Mouse (Mus musculus): ENCODE data around the gene Kdm4b. TPM values are rescaled to one million over a fixed set of nuclear protein-coding genes. Genes with fewer than 3 reads are reported as not detected.

Gene Kdm4b
- polyA plus RNA-seq, 1 experiment from 2014 or later = 21.3 TPM

Small RNAs within 50 kb of the gene (microRNA-seq; reads per million reads assigned to microRNA genes)
- gene Mir6977 = not detected

Other genes starting within 250 kb of the Kdm4b start
- 69.3 and 75.0 TPM in 2 replicates for gene Hdgfl2, start 246.4 kb upstream of the Kdm4b start, polyA plus RNA-seq (2015; fragmentation: Nextera tagmentation; extraction: Ambion mirVana)
- gene Plin4, start 216.3 kb upstream of the Kdm4b start, polyA plus RNA-seq (2015; fragmentation: Nextera tagmentation; extraction: Ambion mirVana) = 0.11 and 0.23 TPM in 2 replicates
- gene Plin5, start 208.5 kb upstream of the Kdm4b start, polyA plus RNA-seq (2015; fragmentation: Nextera tagmentation; extraction: Ambion mirVana) = 0.48 and 0.57 TPM in 2 replicates
- 0.47 and 0.57 TPM in 2 replicates for gene Lrg1, start 204.1 kb upstream of the Kdm4b start, polyA plus RNA-seq (2015; fragmentation: Nextera tagmentation; extraction: Ambion mirVana)
- 0.81 and 0.99 TPM in 2 replicates for gene Sema6b, start 185.7 kb upstream of the Kdm4b start, polyA plus RNA-seq (2015; fragmentation: Nextera tagmentation; extraction: Ambion mirVana)
- gene Tnfaip8l1, start 163.6 kb upstream of the Kdm4b start, polyA plus RNA-seq (2015; fragmentation: Nextera tagmentation; extraction: Ambion mirVana) = 10.6 and 12.7 TPM in 2 replicates
- 119 and 121 TPM in 2 replicates for gene Mydgf, start 142.1 kb upstream of the Kdm4b start, polyA plus RNA-seq (2015; fragmentation: Nextera tagmentation; extraction: Ambion mirVana)
- gene Dpp9, start 107.2 kb upstream of the Kdm4b start, polyA plus RNA-seq (2015; fragmentation: Nextera tagmentation; extraction: Ambion mirVana) = 33.5 and 35.1 TPM in 2 replicates
- gene Fem1a, start 69.3 kb upstream of the Kdm4b start, polyA plus RNA-seq (2015; fragmentation: Nextera tagmentation; extraction: Ambion mirVana) = 11.7 and 12.8 TPM in 2 replicates
- gene Ticam1, start 49.3 kb upstream of the Kdm4b start, polyA plus RNA-seq (2015; fragmentation: Nextera tagmentation; extraction: Ambion mirVana) = 16.4 and 19.4 TPM in 2 replicates
- gene Plin3, start 33.2 kb upstream of the Kdm4b start, polyA plus RNA-seq (2015; fragmentation: Nextera tagmentation; extraction: Ambion mirVana) = 287 and 364 TPM in 2 replicates
- not detected in 2 replicates for gene Arrdc5, start 25.8 kb upstream of the Kdm4b start, polyA plus RNA-seq (2015; fragmentation: Nextera tagmentation; extraction: Ambion mirVana)
- gene Uhrf1, start 22.7 kb upstream of the Kdm4b start, polyA plus RNA-seq (2015; fragmentation: Nextera tagmentation; extraction: Ambion mirVana) = 103 and 114 TPM in 2 replicates
- 34.4 and 37.3 TPM in 2 replicates for gene Ptprs, start 150.4 kb downstream of the Kdm4b start, polyA plus RNA-seq (2015; fragmentation: Nextera tagmentation; extraction: Ambion mirVana)
- not detected in 2 replicates for gene Znrf4, start 186.4 kb downstream of the Kdm4b start, polyA plus RNA-seq (2015; fragmentation: Nextera tagmentation; extraction: Ambion mirVana)
- 0.98 and 1.4 TPM in 2 replicates for gene Gm20219, start 228.3 kb downstream of the Kdm4b start, polyA plus RNA-seq (2015; fragmentation: Nextera tagmentation; extraction: Ambion mirVana)